Mouse (Mus musculus): Measurements from ENCODE around the gene Enox1. TPM values are rescaled to one million over a fixed set of nuclear protein-coding genes. Genes with fewer than 3 reads are reported as not detected.
A peak's percentile ranks its signal among the peaks of the same experiment; 100 is the strongest.

The Enox1 gene
- polyA plus RNA-seq, 1 experiment from 2014 or later, result 8.0 TPM

GRCm38 (mm10) chr14:77197414-77197915 is 40.9 kb downstream of the Enox1 start:
- no peak overlapping the region for H3K4me3 ChIP-seq (replicated peaks)
- no peak for ATAC-seq (replicated peaks; ENCODE audit: low FRiP score)
- no peaks in the 10 kb centered on the region for H3K27me3 ChIP-seq
- no peaks in the 10 kb centered on the region for H3K9me3 ChIP-seq (replicated peaks)
- WGBS, result 82% methylated on average over 2 of the region's 2 CpGs
- H3K4me1 ChIP-seq, result peaks cover 26% of the 10 kb centered on the region
- no peaks in the 10 kb centered on the region for H3K36me3 ChIP-seq
- no peak overlapping the region for H3K27ac ChIP-seq
- no peak overlapping the region for H3K9ac ChIP-seq
- no peak overlapping the region for H3K4me2 ChIP-seq

DNA sequence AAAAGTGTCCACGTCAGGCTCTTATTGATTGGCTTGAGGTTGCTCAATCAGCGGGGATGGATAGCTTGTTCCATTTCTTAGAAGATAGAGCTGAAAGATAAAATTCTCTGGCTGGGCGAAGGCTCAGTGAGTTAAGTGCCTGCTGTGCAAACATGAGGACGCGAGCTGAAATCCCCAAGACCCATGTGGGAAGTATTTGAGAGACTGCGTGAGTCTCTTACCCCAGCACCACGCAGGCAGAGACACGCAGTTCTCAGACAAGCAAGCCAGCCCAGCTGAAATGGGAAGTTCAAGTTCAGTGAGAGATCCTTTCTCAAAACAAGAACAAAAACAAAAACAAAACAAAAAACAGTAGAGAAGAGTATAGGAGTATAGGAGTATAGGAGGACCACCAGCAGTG is 54.3 kb downstream of the Enox1 start:
- Histone ChIP-seq H3K9me3 (replicated peaks) (no peaks in the 10 kb centered on the region), H3K4me3 (replicated peaks) (no peak overlapping the region), H3K36me3 (no peaks in the 10 kb centered on the region), H3K27ac (no peak overlapping the region), H3K4me2 (no peak overlapping the region), H3K9ac (no peak overlapping the region), H3K4me1 (no peaks in the 10 kb centered on the region), H3K27me3 (no peaks in the 10 kb centered on the region)
- WGBS, result 86% methylated on average over 8 of the region's 8 CpGs
- no peak for ATAC-seq (replicated peaks; ENCODE audit: low FRiP score)

GRCm38 (mm10) chr14:77213210-77213609 is 56.6 kb downstream of the Enox1 start:
- H3K27me3 ChIP-seq, result no peaks in the 10 kb centered on the region
- 71% methylated on average over 7 of the region's 7 CpGs for WGBS

GRCm38 (mm10) chr14:77214848-77215247 is 58.3 kb downstream of the Enox1 start:
- ATAC-seq (replicated peaks; ENCODE audit: low FRiP score), result no peak
- Histone ChIP-seq H3K36me3 (no peaks in the 10 kb centered on the region), H3K27me3 (no peaks in the 10 kb centered on the region), H3K27ac (no peak overlapping the region), H3K4me2 (no peak overlapping the region), H3K4me3 (replicated peaks) (no peak overlapping the region), H3K4me1 (no peaks in the 10 kb centered on the region), H3K9me3 (replicated peaks) (no peaks in the 10 kb centered on the region), H3K9ac (no peak overlapping the region)
- 83% methylated on average over 6 of the region's 6 CpGs for WGBS

More at GRCm38 (mm10) chr14:77213210-77213609, 56.6 kb downstream of the Enox1 start:
- Histone ChIP-seq H3K4me1 (no peaks in the 10 kb centered on the region), H3K4me2 (no peak overlapping the region), H3K9ac (no peak overlapping the region), H3K9me3 (replicated peaks) (no peaks in the 10 kb centered on the region), H3K36me3 (no peaks in the 10 kb centered on the region), H3K27ac (no peak overlapping the region), H3K4me3 (replicated peaks) (no peak overlapping the region)
- no peak for ATAC-seq (replicated peaks; ENCODE audit: low FRiP score)

GRCm38 (mm10) chr14:77225346-77225745 is 68.8 kb downstream of the Enox1 start:
- 90% methylated on average over 10 of the region's 10 CpGs for WGBS
- Histone ChIP-seq H3K27me3 (no peaks in the 10 kb centered on the region), H3K4me2 (no peak overlapping the region), H3K4me3 (replicated peaks) (no peak overlapping the region), H3K4me1 (no peaks in the 10 kb centered on the region), H3K9ac (no peak overlapping the region), H3K9me3 (replicated peaks) (no peaks in the 10 kb centered on the region), H3K36me3 (no peaks in the 10 kb centered on the region), H3K27ac (no peak overlapping the region)
- no peak for ATAC-seq (replicated peaks; ENCODE audit: low FRiP score)

- ATAC-seq (replicated peaks; ENCODE audit: low FRiP score), result no peak
- Histone ChIP-seq H3K27me3 (no peaks in the 10 kb centered on the region), H3K9ac (no peak overlapping the region), H3K9me3 (replicated peaks) (no peaks in the 10 kb centered on the region), H3K4me2 (no peak overlapping the region), H3K36me3 (no peaks in the 10 kb centered on the region), H3K27ac (no peak overlapping the region), H3K4me3 (replicated peaks) (no peak overlapping the region), H3K4me1 (0 out of 2 replicates have a peak, but pooled peaks cover 5% of the 10 kb centered on the region)
- WGBS, result 57% methylated on average over 2 of the region's 2 CpGs
Observed at GRCm38 (mm10) chr14:77238811-77239210, 82.2 kb downstream of the Enox1 start.

GRCm38 (mm10) chr14:77239360-77239759 is 82.8 kb downstream of the Enox1 start:
- WGBS, result 24% methylated on average over 4 of the region's 4 CpGs

GRCm38 (mm10) chr14:77246977-77247376 is 90.4 kb downstream of the Enox1 start:
- no peak for ATAC-seq (replicated peaks; ENCODE audit: low FRiP score)
- H3K27me3 ChIP-seq, result no peaks in the 10 kb centered on the region
- H3K9me3 ChIP-seq (replicated peaks), result no peaks in the 10 kb centered on the region; the same call in 1 of the 2 replicates
- H3K4me2 ChIP-seq, result no peak overlapping the region
- no peak overlapping the region for H3K27ac ChIP-seq
- H3K4me1 ChIP-seq, result peaks cover 3% of the 10 kb centered on the region; the same call in 1 of the 2 replicates
- WGBS, result 93% methylated on average over 3 of the region's 3 CpGs
- H3K9ac ChIP-seq, result no peak overlapping the region
- H3K36me3 ChIP-seq, result no peaks in the 10 kb centered on the region
- no peak overlapping the region for H3K4me3 ChIP-seq (replicated peaks)

More at GRCm38 (mm10) chr14:77239360-77239759, 82.8 kb downstream of the Enox1 start:
- Histone ChIP-seq H3K36me3 (no peaks in the 10 kb centered on the region), H3K27ac (0 out of 2 replicates have a peak overlapping the region, but pooled peaks have one; percentile 13), H3K9ac (no peak overlapping the region), H3K27me3 (no peaks in the 10 kb centered on the region), H3K4me3 (replicated peaks) (no peak overlapping the region), H3K4me1 (0 out of 2 replicates have a peak, but pooled peaks cover 5% of the 10 kb centered on the region), H3K9me3 (replicated peaks) (no peaks in the 10 kb centered on the region), H3K4me2 (no peak overlapping the region)
- peak; percentile 70 for ATAC-seq (replicated peaks; ENCODE audit: low FRiP score)

DNA sequence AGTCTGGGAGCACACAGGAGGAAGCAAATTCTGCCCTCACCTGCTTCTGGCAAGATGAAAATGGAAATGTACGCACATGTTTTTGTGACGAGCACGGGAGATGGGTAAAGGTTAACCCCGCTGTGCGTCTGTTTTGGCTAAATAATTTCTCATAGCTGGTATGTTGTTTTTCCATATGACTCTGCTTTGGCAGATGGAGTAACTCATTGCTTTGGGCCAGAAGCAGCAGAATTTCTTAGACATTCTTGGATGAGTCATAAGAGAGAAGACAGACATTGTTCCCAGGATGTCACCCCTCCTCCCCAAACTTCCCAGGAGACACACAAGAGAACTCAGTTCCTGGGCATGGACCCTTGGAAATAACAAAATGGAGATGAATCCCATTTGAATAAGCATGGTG is 91.9 kb downstream of the Enox1 start:
- no peak for ATAC-seq (replicated peaks; ENCODE audit: low FRiP score)
- no peaks in the 10 kb centered on the region for H3K36me3 ChIP-seq
- WGBS, result 85% methylated on average over 5 of the region's 5 CpGs
- H3K4me3 ChIP-seq (replicated peaks), result no peak overlapping the region
- H3K9ac ChIP-seq, result no peak overlapping the region
- no peaks in the 10 kb centered on the region; the same call in 1 of the 2 replicates for H3K9me3 ChIP-seq (replicated peaks)
- no peak overlapping the region for H3K27ac ChIP-seq
- H3K4me2 ChIP-seq, result no peak overlapping the region
- peaks cover 3% of the 10 kb centered on the region; the same call in 1 of the 2 replicates for H3K4me1 ChIP-seq
- H3K27me3 ChIP-seq, result no peaks in the 10 kb centered on the region

DNA sequence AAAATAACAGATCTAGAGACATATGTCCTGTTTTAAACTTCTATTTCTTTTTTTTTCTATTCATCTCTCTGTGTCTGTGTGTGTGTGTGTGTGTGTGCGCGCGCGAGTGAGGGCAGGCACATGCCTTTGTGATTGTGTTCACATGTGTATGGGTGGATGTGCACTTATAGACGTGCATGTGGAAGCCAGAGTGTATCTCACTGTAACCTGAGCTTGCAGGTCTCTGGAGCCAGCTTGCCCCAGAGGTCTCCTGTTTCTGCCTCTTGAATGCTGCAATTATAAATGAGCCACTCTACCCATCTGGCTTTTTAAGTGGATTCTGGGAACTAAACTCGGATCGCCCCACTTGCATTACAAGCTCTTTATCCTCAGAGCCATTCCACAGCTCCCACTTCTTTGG is 92.4 kb downstream of the Enox1 start:
- no peak overlapping the region for H3K4me2 ChIP-seq
- H3K9me3 ChIP-seq (replicated peaks), result no peaks in the 10 kb centered on the region; the same call in 1 of the 2 replicates
- no peak overlapping the region for H3K9ac ChIP-seq
- ATAC-seq (replicated peaks; ENCODE audit: low FRiP score), result no peak
- 70% methylated on average over 7 of the region's 7 CpGs for WGBS
- no peaks in the 10 kb centered on the region for H3K27me3 ChIP-seq
- H3K36me3 ChIP-seq, result no peaks in the 10 kb centered on the region
- no peak overlapping the region for H3K27ac ChIP-seq
- no peak overlapping the region for H3K4me3 ChIP-seq (replicated peaks)
- peaks cover 3% of the 10 kb centered on the region; the same call in 1 of the 2 replicates for H3K4me1 ChIP-seq

- 69% methylated on average over 2 of the region's 2 CpGs for WGBS
- ATAC-seq (replicated peaks; ENCODE audit: low FRiP score), result no peak
- H3K4me1 ChIP-seq, result peaks cover 3% of the 10 kb centered on the region; the same call in 1 of the 2 replicates
Observed at GRCm38 (mm10) chr14:77250652-77251238, 94.2 kb downstream of the Enox1 start.

DNA sequence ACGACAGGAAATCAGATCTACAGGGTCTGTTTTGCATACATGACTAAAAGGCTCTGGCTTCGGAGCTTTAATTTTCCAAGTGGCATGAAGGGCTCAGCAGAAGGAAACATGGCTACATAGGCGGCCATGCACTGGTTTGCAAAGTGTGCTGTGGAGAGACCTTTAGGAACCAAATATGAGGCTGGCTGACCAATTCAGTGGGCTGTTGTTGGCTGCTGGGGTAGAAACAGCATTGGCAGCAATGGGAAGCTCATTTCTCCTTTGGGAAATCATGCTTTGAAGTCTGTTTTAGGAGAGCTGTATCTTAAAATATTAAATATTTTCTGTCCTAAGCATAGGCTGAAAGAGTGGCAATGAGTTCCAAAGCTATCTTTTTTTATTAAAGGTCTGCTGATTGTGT is 98.6 kb downstream of the Enox1 start:
- ATAC-seq (replicated peaks; ENCODE audit: low FRiP score), result no peak
- H3K9me3 ChIP-seq (replicated peaks), result no peaks in the 10 kb centered on the region
- no peaks in the 10 kb centered on the region for H3K27me3 ChIP-seq

More at GRCm38 (mm10) chr14:77250652-77251238, 94.2 kb downstream of the Enox1 start:
- no peaks in the 10 kb centered on the region for H3K36me3 ChIP-seq
- no peak overlapping the region for H3K4me2 ChIP-seq
- no peak overlapping the region for H3K9ac ChIP-seq
- H3K27me3 ChIP-seq, result no peaks in the 10 kb centered on the region
- no peak overlapping the region for H3K4me3 ChIP-seq (replicated peaks)
- no peak overlapping the region for H3K27ac ChIP-seq
- H3K9me3 ChIP-seq (replicated peaks), result no peaks in the 10 kb centered on the region; the same call in 1 of the 2 replicates

More for the DNA sequence above, 98.6 kb downstream of the Enox1 start:
- Histone ChIP-seq H3K36me3 (no peaks in the 10 kb centered on the region), H3K9ac (no peak overlapping the region), H3K27ac (no peak overlapping the region), H3K4me2 (no peak overlapping the region), H3K4me1 (0 out of 2 replicates have a peak, but pooled peaks cover 3% of the 10 kb centered on the region), H3K4me3 (replicated peaks) (no peak overlapping the region)
- 42% methylated on average over 3 of the region's 3 CpGs for WGBS
